Mouse (Mus musculus) adrenal gland, postnatal 14 days (tissue): ENCODE results near the gene Ano9. TPM values are rescaled to one million over a fixed set of nuclear protein-coding genes. Genes with fewer than 3 reads are reported as not detected.
A peak's percentile ranks its signal among the peaks of the same experiment; 100 is the strongest.

Experiments used
- DNase-seq: peaks from one replicate; pipeline ENCODE4 v3.0.0; 2021; ENCODE audit warnings: mixed read lengths
- total RNA-seq: library from RNA; stranded (reverse); gene quantifications from 2 replicates; pipeline ENCODE4 v1.2.3, GENCODE M21; 2021

Gene Ano9
- total RNA-seq, 1 experiment from 2014 or later, result 0.22 TPM

- DNase-seq, result no peak
Measured at GRCm38 (mm10) chr7:141062525-141062924, 55.1 kb downstream of the Ano9 start.

DNA sequence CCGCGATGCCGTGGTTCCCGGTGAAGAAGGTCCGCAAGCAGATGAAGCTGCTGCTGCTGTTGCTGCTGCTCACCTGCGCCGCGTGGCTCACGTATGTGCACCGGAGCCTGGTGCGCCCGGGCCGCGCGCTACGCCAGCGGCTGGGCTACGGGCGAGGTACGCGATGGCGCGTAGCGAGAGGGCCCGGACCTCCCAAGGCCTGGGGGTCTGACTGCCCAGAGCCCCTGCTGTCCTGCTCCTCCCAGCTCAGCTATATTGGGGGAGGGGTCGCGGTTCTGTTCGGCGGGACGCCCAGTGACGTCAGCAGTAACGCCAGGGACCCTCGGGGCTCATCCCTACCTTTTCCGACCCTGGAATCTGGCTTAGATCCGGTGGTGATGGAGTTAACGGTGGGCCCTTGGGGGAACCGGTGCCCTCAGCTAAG lies 56.3 kb downstream of the Ano9 start:
- no peak for DNase-seq

DNA sequence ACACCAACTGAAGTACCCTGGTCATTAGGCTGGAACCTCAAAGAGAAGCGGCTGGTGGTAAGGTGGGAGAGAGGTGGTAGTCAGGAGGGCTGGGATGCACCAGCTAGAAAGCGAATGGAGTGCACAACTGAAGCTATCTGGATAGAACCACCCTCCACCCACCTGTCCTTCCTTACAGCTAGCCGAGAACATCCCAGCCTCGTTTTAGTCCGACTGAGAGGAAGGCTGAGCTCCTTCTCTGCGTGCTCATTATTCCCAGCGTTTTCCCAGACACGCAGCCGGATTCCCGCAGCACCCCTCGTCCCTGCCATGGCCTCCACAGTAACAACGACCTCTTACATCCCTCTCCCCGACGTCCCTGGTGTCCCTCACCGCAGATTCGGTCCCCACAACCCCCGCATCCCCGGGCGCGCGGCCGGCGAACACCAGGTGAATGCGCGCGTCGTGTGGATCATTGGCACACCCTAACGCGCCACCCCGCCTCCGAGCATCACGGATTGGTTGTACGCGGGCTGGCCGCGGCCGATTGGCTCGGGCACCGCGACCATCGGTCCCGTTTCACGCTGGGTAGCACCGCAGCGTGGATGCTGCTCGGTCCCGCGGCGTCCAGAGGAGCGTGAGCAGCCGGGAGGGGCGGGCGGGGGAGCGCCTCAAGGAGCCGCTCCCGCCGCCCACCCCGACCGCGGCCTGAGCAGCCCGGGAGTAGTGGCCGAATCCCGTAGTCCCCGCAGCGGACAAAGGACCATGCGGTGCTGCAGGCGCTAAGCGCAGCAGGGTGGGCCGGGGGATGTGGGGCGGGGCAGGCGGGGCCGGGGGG lies 57.0 kb downstream of the Ano9 start, which contains the start of gene B4galnt4:
Gene B4galnt4, plus strand, starts transcription at position 679 of the 817 bp plus-strand sequence.
- DNase-seq, result peak; percentile 80

- no peak for DNase-seq
Measured at GRCm38 (mm10) chr7:141059929-141060328, 57.7 kb downstream of the Ano9 start.

- no peak for DNase-seq
Measured at GRCm38 (mm10) chr7:141058601-141059341, 58.8 kb downstream of the Ano9 start.

DNA sequence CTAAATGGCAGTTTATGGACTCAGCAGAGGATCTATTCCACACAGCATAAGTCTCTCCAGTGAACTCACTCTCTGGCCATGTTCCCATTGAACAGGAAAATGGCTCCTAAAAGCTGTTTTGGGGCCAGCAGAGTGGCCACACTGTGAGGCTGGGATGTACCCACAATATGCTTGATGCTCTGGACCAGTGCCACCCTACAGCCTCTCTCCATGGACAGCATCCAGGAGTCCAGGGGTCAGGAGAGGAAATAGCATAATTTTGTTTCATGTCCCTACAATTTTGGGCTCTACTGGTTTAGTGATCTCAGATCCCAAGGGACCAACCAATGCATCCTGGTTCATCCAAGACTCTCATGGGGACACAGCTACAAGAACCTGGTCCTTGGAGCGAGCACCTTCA lies 60.1 kb downstream of the Ano9 start:
- no peak for DNase-seq

DNA sequence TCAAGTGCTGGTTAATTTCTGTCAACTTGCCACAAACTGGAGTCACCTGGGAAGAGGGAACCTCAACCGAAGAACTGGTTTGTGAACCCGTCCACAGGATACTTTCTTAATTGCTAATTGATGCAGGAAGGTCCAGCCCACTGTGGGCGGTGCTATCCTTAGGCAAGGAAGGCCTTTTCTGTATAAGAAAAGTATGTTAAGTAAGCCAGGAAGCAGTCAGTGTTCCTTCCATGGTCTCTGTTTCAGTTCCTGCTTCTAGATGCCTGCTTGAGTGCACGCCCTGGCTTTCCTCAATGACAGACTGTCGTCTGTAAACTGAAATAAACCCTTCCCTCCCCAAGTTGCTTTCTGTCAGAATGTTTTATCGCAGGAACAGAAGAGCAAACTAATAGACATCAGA lies 60.6 kb downstream of the Ano9 start:
- no peak for DNase-seq

DNA sequence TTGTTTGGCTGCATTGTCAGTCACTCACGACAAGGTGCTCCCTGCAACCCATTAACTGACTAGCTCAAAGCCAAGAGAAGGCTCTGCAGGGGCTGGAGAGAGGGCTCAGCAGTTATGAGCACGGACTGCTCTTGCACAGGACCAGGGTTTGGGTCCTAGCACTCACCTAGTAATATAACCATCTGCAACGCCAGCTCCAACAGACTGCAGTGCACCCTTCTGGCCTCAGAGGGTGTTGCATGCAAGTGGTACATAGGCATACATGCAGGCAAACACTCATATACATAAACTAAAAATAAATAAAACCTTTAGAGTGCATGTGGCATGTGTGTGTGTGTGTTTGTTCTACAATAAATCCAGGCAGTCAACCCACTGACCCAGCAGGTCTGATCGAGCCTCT lies 61.8 kb downstream of the Ano9 start:
- DNase-seq, result no peak

GRCm38 (mm10) chr7:141052421-141052820 lies 65.2 kb downstream of the Ano9 start:
- DNase-seq, result no peak

DNA sequence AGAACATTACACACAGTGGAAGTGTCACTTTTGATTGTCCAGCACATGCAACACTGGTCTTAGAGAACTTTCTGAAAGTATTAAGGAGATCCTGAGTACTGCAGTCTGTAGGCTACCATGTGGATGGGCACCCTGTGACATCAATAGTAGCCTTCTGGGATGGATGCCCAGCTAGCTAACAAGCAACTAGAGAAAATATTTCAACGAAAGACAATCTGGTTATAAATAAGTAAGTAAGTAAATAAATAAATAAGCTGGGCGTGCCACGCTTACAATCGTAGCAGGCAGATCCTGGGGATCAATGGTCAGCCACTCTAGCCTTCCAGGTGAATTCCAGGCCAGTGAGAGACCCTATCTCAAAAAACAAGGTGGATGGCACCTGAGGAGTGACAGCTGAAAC lies 65.6 kb downstream of the Ano9 start:
- DNase-seq, result no peak

Other genes with a start within 250 kb of the Ano9 start
- gene Psmd13, start 235.8 kb downstream of the Ano9 start, total RNA-seq, result 114 TPM in 2 replicates
- 63.5 and 64.7 TPM in 2 replicates for gene Sirt3, start 235.5 kb downstream of the Ano9 start, total RNA-seq
- gene Cox8b, start 217.4 kb downstream of the Ano9 start, total RNA-seq, result 3,010 and 3,145 TPM in 2 replicates
- gene Nlrp6, start 196.9 kb downstream of the Ano9 start, total RNA-seq, result 1.5 and 6.6 TPM in 2 replicates
- gene Pgghg, start 176.4 kb downstream of the Ano9 start, total RNA-seq, result 26.9 and 28.9 TPM in 2 replicates
- gene Ifitm5, start 167.5 kb downstream of the Ano9 start, total RNA-seq, result 0.63 and 1.4 TPM in 2 replicates
- 1.1 TPM in 1 of 2 replicates, not detected in the other for gene Gm45717, start 161.9 kb downstream of the Ano9 start, total RNA-seq
- gene Ifitm2, start 161.8 kb downstream of the Ano9 start, total RNA-seq, result 458 and 515 TPM in 2 replicates
- gene Ifitm1, start 150.6 kb downstream of the Ano9 start, total RNA-seq, result 7.3 and 13.5 TPM in 2 replicates
- gene Ifitm3, start 107.0 kb downstream of the Ano9 start, total RNA-seq, result 124 and 169 TPM in 2 replicates
- gene Ifitm6, start 99.9 kb downstream of the Ano9 start, total RNA-seq, result 0.89 and 1.4 TPM in 2 replicates
- not detected in 2 replicates for gene Gm17387, start 88.7 kb downstream of the Ano9 start, total RNA-seq
- gene B4galnt4, start 56.7 kb downstream of the Ano9 start, total RNA-seq, result 1.4 and 2.7 TPM in 2 replicates
- gene Pkp3, start 39.6 kb downstream of the Ano9 start, total RNA-seq, result 0.96 and 3.5 TPM in 2 replicates
- 7.5 and 10.0 TPM in 2 replicates for gene Sigirr, start 17.2 kb downstream of the Ano9 start, total RNA-seq
- 46.2 and 49.6 TPM in 2 replicates for gene Ptdss2, start 4.6 kb upstream of the Ano9 start, total RNA-seq
- 186 and 200 TPM in 2 replicates for gene Rnh1, start 55.1 kb upstream of the Ano9 start, total RNA-seq
- gene Hras, start 76.2 kb upstream of the Ano9 start, total RNA-seq, result 81.7 and 83.6 TPM in 2 replicates
- gene Lrrc56, start 76.4 kb upstream of the Ano9 start, total RNA-seq, result 7.6 and 9.6 TPM in 2 replicates
- 0.26 and 0.34 TPM in 2 replicates for gene Lmntd2, start 96.3 kb upstream of the Ano9 start, total RNA-seq
- gene Rassf7, start 98.1 kb upstream of the Ano9 start, total RNA-seq, result 4.9 and 5.2 TPM in 2 replicates
- gene Phrf1, start 111.0 kb upstream of the Ano9 start, total RNA-seq, result 78.2 and 80.2 TPM in 2 replicates
- 5.2 and 7.7 TPM in 2 replicates for gene Irf7, start 148.7 kb upstream of the Ano9 start, total RNA-seq
- 8.0 and 10.6 TPM in 2 replicates for gene Cdhr5, start 159.0 kb upstream of the Ano9 start, total RNA-seq
- gene Sct, start 161.3 kb upstream of the Ano9 start, total RNA-seq, result 2.3 and 3.2 TPM in 2 replicates
- gene Drd4, start 174.2 kb upstream of the Ano9 start, total RNA-seq, result 1.1 and 2.3 TPM in 2 replicates
- gene Deaf1, start 209.9 kb upstream of the Ano9 start, total RNA-seq, result 32.5 and 41.2 TPM in 2 replicates
- 22.9 and 25.6 TPM in 2 replicates for gene Tmem80, start 209.9 kb upstream of the Ano9 start, total RNA-seq
- 5.1 and 5.5 TPM in 2 replicates for gene Eps8l2, start 221.1 kb upstream of the Ano9 start, total RNA-seq